Mouse (Mus musculus): ENCODE data around the gene Flvcr2. TPM values are rescaled to one million over a fixed set of nuclear protein-coding genes. Genes with fewer than 3 reads are reported as not detected.

The Flvcr2 gene
- total and polyA plus RNA-seq, 2 experiments from 2014 or later, result 4.2 to 5.5 TPM

GRCm38 (mm10) chr12:85792158-85792557 is 45.8 kb downstream of the Flvcr2 start:
- WGBS, result 70% methylated on average over 4 of the region's 4 CpGs
- no peak overlapping the region for H3K9ac ChIP-seq (replicated peaks; ENCODE audit: low read length, poor library complexity, severe bottlenecking)
- no peak overlapping the region for H3K4me3 ChIP-seq (ENCODE audit: low read depth, low read length)

GRCm38 (mm10) chr12:85792821-85793346 is 46.5 kb downstream of the Flvcr2 start:
- H3K4me2 ChIP-seq (ENCODE audit: low read depth, low read length, poor library complexity, severe bottlenecking), result no peak overlapping the region
- no peaks in the 10 kb centered on the region for H3K36me3 ChIP-seq (ENCODE audit: insufficient read depth, low read length)
- no peaks in the 10 kb centered on the region for H3K27me3 ChIP-seq (ENCODE audit: insufficient read depth, low read length)
- H3K4me3 ChIP-seq (ENCODE audit: low read depth, low read length), result no peak overlapping the region
- no peaks in the 10 kb centered on the region for H3K9me3 ChIP-seq (ENCODE audit: low read length)
- H3K4me1 ChIP-seq (ENCODE audit: insufficient read depth, low read length), result no peaks in the 10 kb centered on the region
- 68% methylated on average over 6 of the region's 6 CpGs for WGBS
- ATAC-seq (ENCODE audit: low FRiP score) (no peak), DNase-seq (ENCODE audit: low spot score) (peak; percentile 54)
- no peak for TF ChIP-seq CTCF (IDR thresholded peaks at IDR 0.05)
- no peak overlapping the region for H3K27ac ChIP-seq (ENCODE audit: low read depth, low read length)
- no peak overlapping the region for H3K9ac ChIP-seq (replicated peaks; ENCODE audit: low read length, poor library complexity, severe bottlenecking)

More at GRCm38 (mm10) chr12:85792158-85792557, 45.8 kb downstream of the Flvcr2 start:
- no peaks in the 10 kb centered on the region for H3K9me3 ChIP-seq (ENCODE audit: low read length)
- ATAC-seq (ENCODE audit: low FRiP score) (no peak), DNase-seq (ENCODE audit: low spot score) (no peak)
- no peaks in the 10 kb centered on the region for H3K4me1 ChIP-seq (ENCODE audit: insufficient read depth, low read length)
- no peak overlapping the region for H3K27ac ChIP-seq (ENCODE audit: low read depth, low read length)
- no peak for TF ChIP-seq CTCF (IDR thresholded peaks at IDR 0.05)
- H3K27me3 ChIP-seq (ENCODE audit: insufficient read depth, low read length), result no peaks in the 10 kb centered on the region
- H3K36me3 ChIP-seq (ENCODE audit: insufficient read depth, low read length), result no peaks in the 10 kb centered on the region
- no peak overlapping the region for H3K4me2 ChIP-seq (ENCODE audit: low read depth, low read length, poor library complexity, severe bottlenecking)

- WGBS, result 88% methylated on average over 2 of the region's 2 CpGs
- no peak for DNase-seq (ENCODE audit: low spot score)
- no peaks in the 10 kb centered on the region for H3K36me3 ChIP-seq (ENCODE audit: insufficient read depth, low read length)
These were observed 47.8 kb downstream of the Flvcr2 start for GRCm38 (mm10) chr12:85794094-85794493.

GRCm38 (mm10) chr12:85795551-85795950 is 49.2 kb downstream of the Flvcr2 start:
- H3K9ac ChIP-seq (replicated peaks; ENCODE audit: low read length, poor library complexity, severe bottlenecking), result no peak overlapping the region
- WGBS, result 81% methylated on average over 1 of the region's 1 CpGs

More at GRCm38 (mm10) chr12:85794094-85794493, 47.8 kb downstream of the Flvcr2 start:
- Histone ChIP-seq H3K4me3 (ENCODE audit: low read depth, low read length) (no peak overlapping the region), H3K27me3 (ENCODE audit: insufficient read depth, low read length) (no peaks in the 10 kb centered on the region), H3K9ac (replicated peaks; ENCODE audit: low read length, poor library complexity, severe bottlenecking) (no peak overlapping the region), H3K9me3 (ENCODE audit: low read length) (no peaks in the 10 kb centered on the region), H3K27ac (ENCODE audit: low read depth, low read length) (no peak overlapping the region), H3K4me2 (ENCODE audit: low read depth, low read length, poor library complexity, severe bottlenecking) (no peak overlapping the region), H3K4me1 (ENCODE audit: insufficient read depth, low read length) (no peaks in the 10 kb centered on the region)
- TF ChIP-seq CTCF (IDR thresholded peaks at IDR 0.05), result no peak
- ATAC-seq (ENCODE audit: low FRiP score), result no peak

GRCm38 (mm10) chr12:85800031-85800430 is 53.7 kb downstream of the Flvcr2 start:
- no peaks in the 10 kb centered on the region for H3K27me3 ChIP-seq (ENCODE audit: insufficient read depth, low read length)
- no peak overlapping the region for H3K27ac ChIP-seq (ENCODE audit: low read depth, low read length)
- no peak overlapping the region for H3K4me2 ChIP-seq (ENCODE audit: low read depth, low read length, poor library complexity, severe bottlenecking)
- 75% methylated on average over 9 of the region's 9 CpGs for WGBS
- ATAC-seq (ENCODE audit: low FRiP score) (no peak), DNase-seq (ENCODE audit: low spot score) (peak; percentile 43)
- H3K9ac ChIP-seq (replicated peaks; ENCODE audit: low read length, poor library complexity, severe bottlenecking), result no peak overlapping the region
- H3K9me3 ChIP-seq (ENCODE audit: low read length), result no peaks in the 10 kb centered on the region
- no peaks in the 10 kb centered on the region for H3K36me3 ChIP-seq (ENCODE audit: insufficient read depth, low read length)
- TF ChIP-seq CTCF (IDR thresholded peaks at IDR 0.05), result no peak
- no peak overlapping the region for H3K4me3 ChIP-seq (ENCODE audit: low read depth, low read length)
- H3K4me1 ChIP-seq (ENCODE audit: insufficient read depth, low read length), result no peaks in the 10 kb centered on the region

More at GRCm38 (mm10) chr12:85795551-85795950, 49.2 kb downstream of the Flvcr2 start:
- H3K4me3 ChIP-seq (ENCODE audit: low read depth, low read length), result no peak overlapping the region
- no peak overlapping the region for H3K27ac ChIP-seq (ENCODE audit: low read depth, low read length)
- ATAC-seq (ENCODE audit: low FRiP score) (no peak), DNase-seq (ENCODE audit: low spot score) (no peak)
- no peaks in the 10 kb centered on the region for H3K4me1 ChIP-seq (ENCODE audit: insufficient read depth, low read length)
- no peaks in the 10 kb centered on the region for H3K27me3 ChIP-seq (ENCODE audit: insufficient read depth, low read length)
- no peaks in the 10 kb centered on the region for H3K36me3 ChIP-seq (ENCODE audit: insufficient read depth, low read length)
- H3K9me3 ChIP-seq (ENCODE audit: low read length), result no peaks in the 10 kb centered on the region
- no peak for TF ChIP-seq CTCF (IDR thresholded peaks at IDR 0.05)
- no peak overlapping the region for H3K4me2 ChIP-seq (ENCODE audit: low read depth, low read length, poor library complexity, severe bottlenecking)

GRCm38 (mm10) chr12:85809726-85810125 is 63.4 kb downstream of the Flvcr2 start:
- no peak overlapping the region for H3K4me2 ChIP-seq (ENCODE audit: low read depth, low read length, poor library complexity, severe bottlenecking)
- 64% methylated on average over 6 of the region's 6 CpGs for WGBS
- H3K4me1 ChIP-seq (ENCODE audit: insufficient read depth, low read length), result no peaks in the 10 kb centered on the region
- TF ChIP-seq CTCF (IDR thresholded peaks at IDR 0.05), result no peak
- no peaks in the 10 kb centered on the region for H3K9me3 ChIP-seq (ENCODE audit: low read length)
- no peak for DNase-seq (ENCODE audit: low spot score)
- no peak overlapping the region for H3K4me3 ChIP-seq (ENCODE audit: low read depth, low read length)
- H3K9ac ChIP-seq (replicated peaks; ENCODE audit: low read length, poor library complexity, severe bottlenecking), result no peak overlapping the region
- H3K27ac ChIP-seq (ENCODE audit: low read depth, low read length), result no peak overlapping the region
- no peaks in the 10 kb centered on the region for H3K27me3 ChIP-seq (ENCODE audit: insufficient read depth, low read length)
- ATAC-seq (ENCODE audit: low FRiP score), result no peak
- H3K36me3 ChIP-seq (ENCODE audit: insufficient read depth, low read length), result 0 out of 2 replicates have a peak, but pooled peaks cover under 1% of the 10 kb centered on the region
